Mouse (Mus musculus) NIH3T3 (cell line): ENCODE data around the gene Tekt4.

Experiments
- DNase-seq: peaks from one replicate; pipeline ENCODE4 v3.0.0-alpha.2; 2012; ENCODE audit warnings: low read depth

Gene Tekt4

GRCm38 (mm10) chr17:25475946-25476744 is 21.7 kb downstream of the Tekt4 start:
- DNase-seq = peak; percentile 83

- DNase-seq = no peak
These were observed 25.7 kb downstream of the Tekt4 start for GRCm38 (mm10) chr17:25480152-25480551.

GRCm38 (mm10) chr17:25480820-25481219 is 26.4 kb downstream of the Tekt4 start:
- no peak for DNase-seq

GRCm38 (mm10) chr17:25482092-25482491 is 27.7 kb downstream of the Tekt4 start:
- DNase-seq = no peak

- no peak for DNase-seq
These were observed 42.6 kb downstream of the Tekt4 start, which contains the start of gene Sstr5 for GRCm38 (mm10) chr17:25497013-25497412. TSS of gene Sstr5 (minus strand) at chr17:25497288.

GRCm38 (mm10) chr17:25502599-25502998 is 48.2 kb downstream of the Tekt4 start:
- no peak for DNase-seq

- peak; percentile 80 for DNase-seq
These were observed 53.4 kb downstream of the Tekt4 start for GRCm38 (mm10) chr17:25507799-25508198.

- peak; percentile 70 for DNase-seq
These were observed 54.6 kb downstream of the Tekt4 start for GRCm38 (mm10) chr17:25508860-25509577.

- DNase-seq = no peak
These were observed 55.8 kb downstream of the Tekt4 start for GRCm38 (mm10) chr17:25510074-25510830.

- DNase-seq = no peak
These were observed 57.5 kb downstream of the Tekt4 start for GRCm38 (mm10) chr17:25511876-25512275.

- peak; percentile 36 for DNase-seq
These were observed 59.6 kb downstream of the Tekt4 start for GRCm38 (mm10) chr17:25514055-25514454.

GRCm38 (mm10) chr17:25516315-25516714 is 61.9 kb downstream of the Tekt4 start:
- DNase-seq = no peak

GRCm38 (mm10) chr17:25518144-25518543 is 63.7 kb downstream of the Tekt4 start:
- DNase-seq = no peak

GRCm38 (mm10) chr17:25519511-25519910 is 65.1 kb downstream of the Tekt4 start:
- DNase-seq = no peak

- no peak for DNase-seq
These were observed 66.1 kb downstream of the Tekt4 start for GRCm38 (mm10) chr17:25520492-25520891.

- DNase-seq = no peak
These were observed 67.7 kb downstream of the Tekt4 start for GRCm38 (mm10) chr17:25522080-25522479.
